Mouse (Mus musculus): Measurements from ENCODE around the gene Fgd1. TPM values are rescaled to one million over a fixed set of nuclear protein-coding genes. Genes with fewer than 3 reads are reported as not detected.

Fgd1 gene
- polyA plus RNA-seq (2017; shearing (Covaris generic)), result 1 to 10 TPM; 1.2 to 2.3 TPM

GRCm38 (mm10) chrX:151045850-151046249 lies at the start of gene Fgd1:
Gene Fgd1, plus strand, starts transcription at chrX:151046150.

GRCm38 (mm10) chrX:151016938-151017877 lies 28.7 kb upstream of the Fgd1 start, which contains the start of gene Gnl3l:
Gene Gnl3l, minus strand, starts transcription at chrX:151017322.

GRCm38 (mm10) chrX:151096171-151097058 lies 50.5 kb downstream of the Fgd1 start, which contains the start of gene Tsr2:
Gene Tsr2, minus strand, starts transcription at chrX:151096543.

Other genes starting within 250 kb of the Fgd1 start
- 10 to 100 TPM; 15.0 to 16.7 TPM for gene Maged2, start 231.8 kb upstream of the Fgd1 start, polyA plus RNA-seq (2017; shearing (Covaris generic))
- gene Gnl3l, start 28.8 kb upstream of the Fgd1 start, polyA plus RNA-seq (2017; shearing (Covaris generic)), result 10 to 100 TPM; 17.0 to 18.3 TPM
- gene Tsr2, start 50.4 kb downstream of the Fgd1 start, polyA plus RNA-seq (2017; shearing (Covaris generic)), result 10 to 100 TPM; 20.1 to 23.8 TPM
- gene Wnk3, start 151.9 kb downstream of the Fgd1 start, polyA plus RNA-seq (2017; shearing (Covaris generic)), result under 1 TPM; 0.14 to 0.70 TPM

Measured in inflammation-experienced regulatory T-cells (primary cell).